Mouse (Mus musculus): Measurements from ENCODE around the gene Krtdap.
"Not testable (repeated sequence)": the region's sequence is repeated elsewhere in the genome, so short reads cannot be mapped to it uniquely, and the experiment has no call there.

Gene Krtdap

GRCm38 (mm10) chr7:30785721-30786546 is 1.8 kb upstream of the Krtdap start:
- DNase-seq (ENCODE audit: low read depth, low spot score), result peak; percentile 39

GRCm38 (mm10) chr7:30790141-30790540 is 2.4 kb downstream of the Krtdap start:
- peak; percentile 72 for DNase-seq (ENCODE audit: low read depth, low spot score)

GRCm38 (mm10) chr7:30791921-30792320 is 4.2 kb downstream of the Krtdap start:
- DNase-seq (ENCODE audit: low read depth, low spot score), result peak; percentile 66

GRCm38 (mm10) chr7:30794921-30795320 is 7.2 kb downstream of the Krtdap start:
- DNase-seq (ENCODE audit: low read depth, low spot score), result peak; percentile 18

DNA sequence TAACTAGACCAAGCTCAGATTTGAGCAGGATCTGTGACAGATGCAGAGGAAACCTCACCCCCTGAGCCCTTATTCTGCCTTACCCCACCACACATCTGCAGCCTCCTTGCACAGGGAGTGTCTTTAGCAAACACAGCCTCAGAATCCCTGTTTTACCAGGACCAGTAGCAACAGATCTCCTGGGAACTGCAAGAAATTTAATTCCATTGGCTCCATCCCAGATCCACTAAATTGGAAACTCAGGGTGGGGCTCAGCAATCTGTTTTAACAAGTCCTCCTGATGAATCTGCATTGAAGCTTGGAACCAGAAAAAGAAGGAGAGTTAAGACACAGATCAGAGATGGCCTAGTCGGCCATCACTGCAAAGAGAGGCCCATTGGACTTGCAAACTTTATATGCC is 9.1 kb downstream of the Krtdap start:
- DNase-seq (ENCODE audit: low read depth, low spot score), result peak; percentile 83

GRCm38 (mm10) chr7:30800653-30801052 is 13.0 kb downstream of the Krtdap start:
- no peak for DNase-seq (ENCODE audit: low read depth, low spot score)

DNA sequence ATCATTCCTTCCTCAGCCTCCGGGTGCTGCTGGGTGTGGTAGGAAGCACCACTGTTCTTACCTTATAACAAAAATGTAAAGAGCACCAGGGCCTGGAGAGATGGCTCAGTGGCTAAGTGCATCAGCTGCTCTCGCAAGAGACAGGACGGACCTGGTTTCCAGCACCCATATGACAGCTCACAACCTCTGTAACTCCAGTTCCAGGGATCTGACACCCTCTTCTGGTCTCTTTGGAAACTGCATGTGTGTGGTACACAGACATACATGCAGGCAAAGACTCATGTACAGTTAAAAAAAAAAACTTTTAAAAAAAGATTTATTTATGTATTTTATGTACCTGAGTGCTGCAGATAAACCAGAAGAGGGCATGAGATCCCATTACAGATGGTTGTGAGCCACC is 15.6 kb downstream of the Krtdap start:
- no peak for DNase-seq (ENCODE audit: low read depth, low spot score)

DNA sequence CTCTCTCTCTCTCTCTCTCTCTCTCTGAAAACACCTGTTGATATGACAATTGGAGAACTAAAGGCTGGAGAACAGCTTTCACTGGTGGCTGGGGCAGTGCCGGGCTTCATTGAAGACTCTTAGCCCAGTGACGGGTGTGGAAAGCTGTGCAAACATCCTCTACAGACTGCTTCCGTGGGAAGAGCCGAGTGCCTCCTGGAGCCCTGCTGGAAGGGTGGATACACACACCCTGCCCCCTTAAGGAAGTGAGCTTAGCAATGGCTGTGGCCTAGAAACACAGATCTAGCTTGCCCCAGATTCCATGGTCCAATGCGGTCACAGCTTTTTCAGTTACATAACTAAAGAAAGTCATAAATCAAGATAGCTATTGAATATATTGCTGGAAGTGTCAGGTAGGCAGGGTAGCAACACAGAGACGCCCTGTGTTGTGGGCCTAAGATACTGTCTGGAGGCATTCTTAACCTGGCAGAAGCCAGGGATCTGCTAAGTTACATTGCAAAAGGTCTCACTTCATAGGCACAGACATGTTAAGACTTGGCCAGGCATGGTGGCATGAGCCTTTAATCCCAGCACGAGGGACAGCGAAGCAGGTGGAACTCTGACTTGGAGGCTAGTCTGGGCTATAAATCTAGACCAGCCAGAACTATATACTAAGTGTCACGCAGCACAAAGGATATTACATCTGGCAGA is 16.5 kb downstream of the Krtdap start:
- DNase-seq (ENCODE audit: low read depth, low spot score), result peak; percentile 49

DNA sequence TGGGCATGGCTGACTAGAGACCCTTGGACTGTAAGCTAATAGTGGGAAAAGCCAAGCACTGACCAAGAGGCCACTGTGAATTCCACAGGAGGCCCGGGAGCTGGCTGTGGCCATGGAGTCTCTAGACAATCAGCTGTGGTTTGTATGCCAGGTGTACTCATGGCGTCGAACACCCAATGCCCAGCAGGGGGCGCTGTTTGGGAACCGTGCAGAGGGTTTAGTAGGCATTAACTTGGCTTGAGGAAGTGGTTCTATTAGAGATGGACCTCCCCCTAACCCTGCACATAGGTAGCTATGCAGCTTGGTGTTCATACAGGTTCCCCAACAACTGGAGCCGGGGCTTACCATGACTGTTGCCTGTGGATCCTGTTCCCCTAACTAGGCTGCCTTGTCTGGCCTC is 18.2 kb downstream of the Krtdap start:
- no peak for DNase-seq (ENCODE audit: low read depth, low spot score)

DNA sequence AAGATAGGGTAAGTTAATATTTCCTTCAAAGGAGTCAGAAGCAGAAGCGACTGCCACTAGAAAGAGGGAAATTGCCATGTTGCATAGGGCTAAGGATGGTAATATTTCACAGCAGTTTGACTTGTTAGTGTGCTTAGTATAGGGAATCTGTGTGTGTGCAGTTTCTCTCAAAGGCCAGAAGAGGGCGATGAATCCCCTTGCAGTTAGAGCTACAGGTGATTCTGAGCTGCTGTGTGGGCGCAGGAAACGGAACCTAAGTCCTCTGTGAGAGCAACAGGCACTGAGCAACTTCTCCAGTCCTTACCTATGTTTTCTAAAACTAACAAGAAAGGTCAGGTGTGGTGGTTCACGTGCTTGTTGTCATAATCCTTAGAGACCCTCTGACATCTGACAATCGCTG is 22.6 kb downstream of the Krtdap start:
- no peak for DNase-seq (ENCODE audit: low read depth, low spot score)

- DNase-seq (ENCODE audit: low read depth, low spot score), result no peak
Observed at GRCm38 (mm10) chr7:30811757-30812290, 24.1 kb downstream of the Krtdap start.

GRCm38 (mm10) chr7:30812291-30812807 is 24.7 kb downstream of the Krtdap start:
- peak; percentile 14 for DNase-seq (ENCODE audit: low read depth, low spot score)

DNA sequence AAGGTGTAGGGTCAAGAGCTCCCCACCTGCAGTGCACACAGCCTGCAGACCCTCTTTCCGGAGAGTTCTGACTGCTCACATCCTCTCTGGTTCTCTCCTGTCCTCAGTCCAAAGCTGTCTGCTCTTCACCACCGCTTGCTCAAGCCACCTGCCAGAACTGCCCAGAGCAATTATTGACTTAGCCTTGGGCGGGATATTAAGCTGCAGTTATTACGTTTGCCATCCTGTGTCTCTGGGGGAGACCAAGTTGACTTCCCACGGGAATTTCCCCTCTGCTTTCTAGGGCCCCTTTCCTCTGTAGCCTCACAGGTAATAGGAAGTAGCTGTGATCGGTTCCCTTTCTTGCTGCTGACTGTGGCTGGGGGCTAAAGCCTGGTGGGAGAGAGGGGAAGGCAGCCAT is 32.4 kb downstream of the Krtdap start:
- DNase-seq (ENCODE audit: low read depth, low spot score), result no peak

DNA sequence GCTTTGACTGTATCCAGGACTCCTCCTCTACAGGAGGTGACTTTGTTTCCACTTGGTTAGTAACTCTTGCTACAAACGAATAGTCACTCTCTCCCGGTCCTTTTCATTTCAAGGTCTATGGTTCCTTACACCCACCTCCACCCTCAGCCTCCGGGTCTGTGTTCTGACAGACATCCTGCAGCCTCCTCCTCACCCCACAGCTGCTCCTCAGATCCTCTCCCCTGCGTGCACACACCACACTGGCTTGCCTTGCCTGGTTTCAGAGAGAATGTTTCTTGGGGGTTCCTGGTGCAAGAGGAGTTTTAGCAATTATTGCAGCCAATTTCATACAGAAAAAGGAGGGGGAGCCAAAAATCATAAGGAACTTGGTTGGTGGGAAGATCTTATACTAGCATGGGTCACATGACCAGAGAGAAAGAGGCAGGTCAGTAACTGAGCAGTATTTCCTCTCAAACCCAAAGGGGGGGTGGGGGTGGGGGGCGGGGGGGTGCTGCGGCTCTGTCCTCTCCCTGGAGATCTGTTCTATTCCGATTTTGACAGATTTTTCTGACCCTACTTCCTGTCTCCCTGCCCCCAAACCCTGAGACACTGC is 33.3 kb downstream of the Krtdap start:
- peak; percentile 44 for DNase-seq (ENCODE audit: low read depth, low spot score)

DNA sequence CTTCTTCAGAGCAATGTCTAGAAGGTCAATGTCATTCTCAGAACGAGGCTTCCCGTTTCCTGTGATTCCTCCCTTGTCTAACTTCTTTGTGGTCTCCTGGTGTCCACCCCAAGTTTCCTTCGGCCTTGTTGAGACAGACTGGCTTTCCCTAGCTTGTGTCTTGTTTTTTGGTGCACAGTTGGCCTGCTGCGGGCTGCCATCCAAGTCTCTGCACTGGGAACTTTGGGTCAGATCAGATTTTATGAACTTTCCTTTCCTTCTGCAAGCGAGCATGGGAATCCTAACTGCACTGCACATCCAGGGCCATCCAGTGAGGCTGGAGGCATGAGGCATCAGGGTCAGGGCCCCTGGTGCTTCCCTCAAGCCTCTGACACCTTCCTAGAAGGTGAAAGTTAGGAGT is 33.8 kb downstream of the Krtdap start:
- no peak for DNase-seq (ENCODE audit: low read depth, low spot score)

DNA sequence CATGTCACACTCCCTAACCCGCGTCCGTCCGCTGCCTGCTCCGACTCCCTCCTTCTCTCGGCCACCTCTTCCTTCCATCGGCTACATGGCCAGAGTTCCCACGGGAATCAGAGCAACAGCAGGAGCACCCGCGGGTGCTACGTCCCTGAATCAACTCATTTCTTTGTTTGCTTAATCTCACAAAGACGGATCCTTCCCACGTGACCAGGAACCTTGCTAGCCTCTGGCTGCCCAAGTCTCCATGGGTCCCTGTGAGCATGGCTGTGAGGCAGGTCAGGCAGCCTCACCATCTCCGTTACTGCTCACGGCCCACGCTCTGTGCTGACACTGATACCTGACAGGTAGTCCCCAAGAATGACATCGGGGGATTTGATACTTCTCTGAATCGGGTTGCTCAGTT is 36.0 kb downstream of the Krtdap start, which contains the start of gene Ffar2:
Ffar2 (minus strand) TSS at position 101 of the 400 bp plus-strand sequence.
- no peak for DNase-seq (ENCODE audit: low read depth, low spot score)

- DNase-seq (ENCODE audit: low read depth, low spot score), result no peak
Observed at GRCm38 (mm10) chr7:30824306-30824705, 36.6 kb downstream of the Krtdap start.

DNA sequence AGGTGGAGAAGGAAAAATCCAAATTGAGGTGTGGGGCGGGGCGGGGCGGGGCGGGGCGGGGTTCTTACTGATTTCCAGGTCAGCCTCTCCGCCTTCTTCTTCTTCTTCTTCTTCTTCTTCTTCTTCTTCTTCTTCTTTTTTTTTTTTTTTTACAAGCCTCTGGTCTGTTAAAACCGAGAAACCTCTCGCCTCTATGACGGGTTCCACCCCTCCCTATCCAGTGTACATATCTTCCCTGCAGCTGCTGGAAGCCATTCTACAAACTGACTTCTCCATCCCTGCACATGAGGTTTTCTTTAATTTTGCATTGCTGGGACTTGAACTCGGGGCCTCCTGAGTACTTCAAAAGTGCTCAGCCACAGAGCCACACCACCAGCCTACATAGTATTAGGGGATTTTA is 39.0 kb downstream of the Krtdap start:
- DNase-seq (ENCODE audit: low read depth, low spot score), result no peak

DNA sequence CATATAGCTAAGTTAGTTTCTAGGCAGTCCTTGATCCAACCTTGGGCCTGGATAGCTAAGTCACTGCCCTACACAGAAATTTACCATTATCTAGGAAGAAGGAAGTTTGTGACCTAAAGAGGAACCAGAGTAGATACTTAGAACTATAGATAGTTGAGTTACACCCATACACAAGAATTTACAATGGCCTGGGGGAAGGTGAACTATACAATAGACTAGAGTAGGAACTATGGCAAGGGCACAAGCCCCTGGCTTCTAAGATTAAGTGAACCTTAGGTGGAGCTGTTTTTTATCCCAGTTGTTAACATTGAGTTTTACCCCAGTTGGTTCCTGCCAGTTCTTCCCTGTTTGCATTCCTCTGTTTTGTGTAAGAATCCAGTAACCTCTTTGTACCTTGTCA is 41.2 kb downstream of the Krtdap start:
- not testable (repeated sequence) for DNase-seq (ENCODE audit: low read depth, low spot score)

DNA sequence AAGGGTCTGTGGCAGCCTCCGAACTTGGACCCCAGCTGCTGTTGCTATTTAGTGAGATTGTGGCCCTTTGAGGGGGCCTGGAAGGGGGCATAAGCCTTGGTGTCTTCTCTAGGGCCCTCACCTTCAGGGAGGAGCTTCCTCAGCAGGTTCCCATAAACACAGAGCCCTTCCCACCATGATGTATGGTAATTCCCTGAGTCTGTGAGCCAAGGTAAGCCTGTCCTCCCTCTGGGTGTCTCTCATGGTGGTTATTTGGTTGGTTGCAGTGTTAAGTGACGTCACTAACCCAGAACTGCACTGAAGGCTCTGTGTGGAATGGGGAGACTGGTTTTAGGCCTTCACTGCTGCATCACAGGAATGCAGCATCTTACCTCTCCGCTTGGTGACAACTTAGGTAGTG is 41.7 kb downstream of the Krtdap start:
- no peak for DNase-seq (ENCODE audit: low read depth, low spot score)

DNA sequence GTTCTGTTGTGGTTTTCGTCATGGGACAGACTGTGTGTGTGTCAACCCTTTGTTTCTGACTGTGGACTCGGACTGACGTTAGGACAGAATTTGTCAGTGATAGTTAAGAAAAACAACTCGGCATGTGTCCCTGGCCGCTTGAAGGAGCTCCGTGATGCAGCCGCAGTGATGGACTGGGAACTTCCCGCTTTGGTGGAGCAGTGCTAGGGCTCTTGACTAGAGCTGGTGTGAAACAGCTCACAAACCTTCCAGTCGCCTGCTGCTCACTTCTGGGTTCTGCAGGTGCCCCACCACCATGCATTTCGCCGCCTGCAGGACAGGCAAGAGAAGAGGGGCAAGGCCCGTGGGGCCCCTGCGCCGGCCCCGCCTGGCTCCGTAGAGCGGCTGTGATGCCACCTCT is 44.6 kb downstream of the Krtdap start:
- no peak for DNase-seq (ENCODE audit: low read depth, low spot score)

DNA sequence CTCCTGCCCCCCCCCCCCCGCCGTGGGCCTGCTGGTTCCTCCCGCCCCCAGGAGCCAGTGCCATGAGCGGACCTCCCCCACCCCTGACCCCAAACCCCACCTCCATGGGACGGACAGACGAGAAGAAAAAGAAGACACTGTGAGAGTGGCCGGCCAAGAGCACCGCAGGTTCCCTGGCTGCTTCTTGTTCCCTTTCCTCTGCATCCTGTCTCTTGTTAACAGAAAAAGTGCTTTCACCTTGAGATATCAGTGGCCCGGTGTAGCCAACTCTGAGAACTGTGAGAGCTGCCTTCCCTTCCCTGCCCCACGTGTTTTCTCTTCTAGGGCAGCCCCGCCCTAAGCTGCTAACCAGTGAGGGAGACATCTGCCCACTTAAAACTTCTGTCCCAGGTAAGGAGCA is 45.0 kb downstream of the Krtdap start:
- DNase-seq (ENCODE audit: low read depth, low spot score), result not testable (repeated sequence)
